Mouse (Mus musculus): ENCODE results near the gene Hist1h2ae. TPM values are rescaled to one million over a fixed set of nuclear protein-coding genes. Genes with fewer than 3 reads are reported as not detected.
"Not testable (repeated sequence)": the region's sequence is repeated elsewhere in the genome, so short reads cannot be mapped to it uniquely, and the experiment has no call there.

Hist1h2ae gene
- 10 to 100 TPM in 1 of 2 experiments, 1 to 10 TPM in 1; 8.6 to 27.9 TPM for total RNA-seq (2021)
- long read RNA-seq, experiment 1, result 0 reads
- long read RNA-seq, experiment 2, result 0 reads

DNA sequence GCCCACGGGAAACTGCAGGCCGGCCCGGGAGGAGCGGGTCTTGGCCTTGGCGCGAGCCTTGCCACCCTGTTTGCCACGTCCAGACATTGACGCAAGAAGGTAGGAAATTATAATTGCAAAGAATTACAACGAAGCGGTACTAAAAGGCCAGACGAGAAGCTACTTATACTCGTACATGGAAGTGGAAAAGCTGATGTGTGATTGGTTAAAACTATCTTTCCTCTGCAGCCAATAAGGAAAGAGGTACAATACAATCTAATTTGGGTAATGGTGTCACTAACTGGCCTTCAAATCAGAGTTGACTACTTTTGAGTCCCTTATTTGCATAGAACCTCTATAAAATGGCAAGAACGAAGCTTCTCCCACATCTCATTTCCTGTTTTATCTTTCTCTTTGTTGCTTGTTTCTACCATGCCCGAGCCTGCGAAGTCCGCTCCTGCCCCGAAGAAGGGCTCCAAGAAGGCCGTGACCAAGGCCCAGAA lies at the start of gene Hist1h2ae, which contains the start of gene Hist1h2bg:
TSS of gene Hist1h2ae (minus strand) at position 199 of the 482 bp plus-strand sequence.
TSS of gene Hist1h2bg (plus strand) at position 375 of the 482 bp plus-strand sequence.
- intact Hi-C loops (cut with DNase I), result loop anchor here (5.0 kb wide), 1 partner anchor 1534 kb away; the partner anchor contains the start of genes Hist1h2ah and Hist1h2bk
- DNase-seq, result peak; percentile 51 to 55

DNA sequence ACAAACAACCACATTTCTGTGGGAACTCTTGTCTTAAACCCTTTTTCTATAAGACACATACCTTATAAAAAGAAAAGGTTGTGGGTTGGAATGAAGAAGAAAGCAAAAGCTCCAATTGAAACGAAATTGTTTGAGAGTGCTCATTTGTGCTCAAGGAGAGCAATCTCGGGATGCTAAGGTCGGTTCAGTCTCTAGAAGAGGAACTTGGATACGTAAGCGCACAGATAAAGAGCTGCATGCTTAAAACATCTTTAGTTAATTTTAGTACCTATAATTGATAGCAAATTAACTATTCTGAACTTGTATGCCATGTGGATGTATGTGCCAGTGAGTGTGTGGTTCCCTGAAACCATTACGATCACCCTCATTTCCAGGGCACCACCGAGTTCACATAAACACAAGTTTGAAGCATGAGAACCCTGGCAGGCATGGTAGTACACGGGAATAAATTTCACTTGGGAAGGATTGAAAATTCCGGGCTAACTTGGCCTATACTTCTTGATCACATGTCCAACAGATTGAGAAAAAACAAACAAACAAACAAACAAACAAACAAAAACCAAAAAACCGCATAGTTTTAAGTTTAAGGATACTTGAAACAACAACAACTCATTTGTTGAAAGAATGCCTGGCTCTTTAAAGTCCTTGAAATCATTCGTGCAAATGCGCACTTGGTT lies 49.2 kb upstream of the Hist1h2ae start:
- intact Hi-C loops (cut with DNase I), result loop anchor here (5.0 kb wide), 3 partner anchors 33 to 1888 kb away; partner anchors contain the start of genes Hist1h1t and Hist1h4c
- no peak for DNase-seq

DNA sequence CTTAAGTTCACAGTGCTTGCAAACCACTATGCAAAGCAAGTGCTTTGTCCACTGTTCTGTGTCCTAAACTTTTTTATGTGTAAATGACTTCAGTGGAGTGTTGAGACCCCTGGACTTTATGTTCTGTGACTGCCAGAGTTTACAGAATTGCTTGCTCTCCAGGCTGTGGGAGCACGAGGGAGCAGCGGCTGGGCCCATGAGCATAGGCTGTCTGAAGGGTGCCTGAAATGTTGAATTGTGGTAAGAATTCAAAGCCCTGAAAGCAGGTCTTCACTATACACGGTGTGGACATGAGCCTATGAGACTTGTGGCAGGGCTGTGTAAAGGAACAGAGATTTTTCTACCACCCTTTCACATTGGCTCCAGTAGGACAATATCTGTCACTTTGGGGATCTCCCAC lies 40.6 kb upstream of the Hist1h2ae start:
- intact Hi-C loops (cut with DNase I), result no loop called here
- no peak for DNase-seq

DNA sequence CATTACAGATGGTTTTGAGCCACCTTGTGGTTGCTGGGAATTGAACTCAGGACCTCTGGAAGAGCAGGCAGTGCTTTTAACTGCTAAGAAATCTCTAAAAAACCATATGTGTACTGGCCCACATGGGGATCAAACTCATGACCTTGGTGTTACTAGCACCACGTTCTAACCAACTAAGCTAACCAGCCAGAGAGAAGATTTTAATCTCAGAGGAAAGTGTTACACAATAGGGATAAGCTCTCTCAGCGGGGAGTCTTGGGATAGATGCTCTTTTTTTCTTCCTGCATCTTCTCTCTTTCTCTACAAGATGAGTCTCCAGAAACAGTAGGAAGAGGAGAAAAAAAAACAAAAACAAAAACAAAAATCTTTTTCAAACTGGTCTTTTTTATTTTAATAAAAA lies 39.4 kb upstream of the Hist1h2ae start:
- intact Hi-C loops (cut with DNase I), result no loop called here
- DNase-seq, result no peak

DNA sequence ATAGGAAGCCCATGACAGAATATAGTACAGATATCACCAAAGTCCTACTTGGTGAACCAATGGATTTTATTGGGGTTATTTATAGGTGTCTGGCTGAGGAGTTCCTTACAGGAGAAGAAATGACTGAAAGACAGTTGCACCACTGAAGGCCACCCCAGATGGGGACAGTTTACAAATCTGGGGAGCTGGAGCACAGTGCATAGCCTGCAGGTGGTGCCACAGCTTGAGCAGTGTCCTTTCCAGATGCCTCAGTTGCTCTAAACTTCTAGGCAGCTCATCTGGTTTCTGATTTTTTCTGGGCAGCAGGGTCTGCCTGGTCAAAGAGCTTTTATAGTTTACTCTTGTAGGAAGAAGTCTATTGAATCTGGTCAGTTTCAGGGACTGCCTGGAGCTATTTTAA lies 38.8 kb upstream of the Hist1h2ae start:
- intact Hi-C loops (cut with DNase I), result no loop called here
- DNase-seq, result no peak

DNA sequence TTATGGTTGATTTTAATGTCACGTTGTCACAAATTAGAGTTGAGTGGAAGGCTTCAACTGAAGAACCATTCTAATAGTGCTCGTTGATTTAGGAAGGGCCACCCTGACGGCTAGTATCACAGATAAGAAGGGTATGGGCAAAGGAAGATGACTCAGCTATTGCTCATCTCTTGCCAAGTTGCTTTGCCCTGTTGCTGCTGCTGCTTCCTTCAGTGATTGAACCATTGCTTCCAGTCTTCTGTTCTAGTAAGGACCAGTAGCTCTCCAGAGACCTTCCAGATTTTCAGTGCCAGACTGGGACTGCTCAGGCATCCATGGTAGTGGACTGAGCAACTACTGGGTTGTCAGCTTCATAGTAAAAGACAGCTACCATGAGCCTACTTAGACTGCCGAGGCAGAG lies 38.2 kb upstream of the Hist1h2ae start:
- DNase-seq, result no peak
- intact Hi-C loops (cut with DNase I), result no loop called here

DNA sequence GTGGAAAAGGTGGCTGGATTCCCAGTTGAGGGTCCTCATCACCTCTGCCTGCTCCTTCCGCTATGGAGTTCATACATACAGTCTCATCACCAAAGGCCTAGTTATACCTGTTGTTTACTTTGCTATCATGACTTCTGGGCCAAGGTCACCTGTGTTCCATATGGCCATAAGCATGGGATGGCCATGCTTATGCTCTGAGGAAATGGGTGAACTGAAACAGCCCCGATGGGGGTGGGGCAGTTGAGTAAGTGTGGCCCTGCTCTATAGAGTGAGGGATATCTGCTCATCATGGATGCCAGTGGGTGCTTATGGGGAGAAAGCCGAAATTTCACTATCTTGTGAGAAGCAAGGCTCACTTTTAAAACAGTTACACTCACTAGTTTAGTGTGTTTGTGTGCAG lies 34.0 kb upstream of the Hist1h2ae start:
- intact Hi-C loops (cut with DNase I), result no loop called here
- DNase-seq, result no peak

DNA sequence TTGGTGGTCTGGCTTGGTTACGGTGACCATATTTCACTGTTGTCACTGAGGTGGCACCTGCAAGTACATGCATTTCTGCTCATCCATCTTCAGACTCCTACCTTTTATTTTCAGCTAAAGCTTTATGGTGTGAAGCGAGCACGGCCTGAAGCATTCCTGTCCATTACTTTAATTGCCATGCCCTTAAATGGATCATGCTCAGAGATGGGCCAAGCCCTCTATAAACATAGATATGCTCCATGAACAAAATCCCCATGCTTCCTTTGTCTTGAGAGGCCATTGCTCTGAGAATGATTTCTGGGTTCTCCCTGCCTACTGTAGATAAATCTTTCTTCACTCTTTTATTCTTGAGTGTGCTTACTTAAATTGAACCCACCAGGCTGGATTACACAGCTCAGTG lies 33.4 kb upstream of the Hist1h2ae start:
- intact Hi-C loops (cut with DNase I), result no loop called here
- DNase-seq, result no peak

DNA sequence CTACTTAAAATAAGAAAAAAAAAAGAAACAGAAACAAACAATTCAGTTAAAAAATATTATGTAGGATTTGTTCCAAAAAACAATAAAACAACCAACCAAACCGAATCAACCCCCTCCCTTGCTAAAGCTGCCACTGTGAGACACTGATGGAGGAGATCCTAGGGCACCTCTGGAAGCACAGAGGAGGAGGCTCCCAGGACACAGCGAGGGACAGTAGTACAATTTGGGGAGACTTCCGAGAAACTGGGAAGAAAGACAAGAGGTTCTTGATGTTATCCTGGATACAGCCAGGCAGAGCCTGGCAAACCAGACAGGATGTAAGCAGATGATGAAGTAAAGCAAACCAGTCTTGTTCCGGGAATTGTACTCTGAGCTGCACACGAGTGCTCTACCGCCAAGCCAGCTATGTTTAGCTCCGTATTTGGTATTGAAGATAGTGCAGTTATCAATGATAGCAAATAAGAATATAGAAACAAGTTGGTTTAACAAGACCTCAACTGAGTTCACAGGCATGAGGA lies 32.2 kb upstream of the Hist1h2ae start:
- DNase-seq, result no peak
- intact Hi-C loops (cut with DNase I), result no loop called here

DNA sequence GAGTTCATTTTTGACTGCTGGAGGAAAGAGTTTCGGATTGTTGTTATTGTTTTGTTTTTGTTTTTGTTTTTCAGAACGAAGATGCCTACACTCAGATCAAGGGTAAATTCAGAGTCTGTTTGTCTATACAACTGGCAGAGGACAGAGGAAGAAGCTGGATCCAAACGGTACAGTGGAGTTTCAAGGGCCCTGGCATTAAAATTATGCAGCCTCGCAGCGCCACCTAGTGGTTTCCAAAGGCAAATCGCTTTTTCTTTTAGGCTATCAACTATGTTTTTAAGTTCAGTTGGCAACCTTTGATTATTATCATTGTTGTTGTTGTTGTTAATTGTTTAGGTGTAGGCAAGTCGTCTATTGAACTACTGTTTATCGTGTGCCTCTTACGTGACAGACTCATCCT lies 26.9 kb upstream of the Hist1h2ae start:
- peak; percentile 82 to 87 for DNase-seq
- intact Hi-C loops (cut with DNase I), result loop anchor here (2.0 to 10.0 kb wide), 2 partner anchors 167 to 1553 kb away; partner anchors contain the start of genes Hist1h2ag, Hist1h2bj and Hist1h4i

DNA sequence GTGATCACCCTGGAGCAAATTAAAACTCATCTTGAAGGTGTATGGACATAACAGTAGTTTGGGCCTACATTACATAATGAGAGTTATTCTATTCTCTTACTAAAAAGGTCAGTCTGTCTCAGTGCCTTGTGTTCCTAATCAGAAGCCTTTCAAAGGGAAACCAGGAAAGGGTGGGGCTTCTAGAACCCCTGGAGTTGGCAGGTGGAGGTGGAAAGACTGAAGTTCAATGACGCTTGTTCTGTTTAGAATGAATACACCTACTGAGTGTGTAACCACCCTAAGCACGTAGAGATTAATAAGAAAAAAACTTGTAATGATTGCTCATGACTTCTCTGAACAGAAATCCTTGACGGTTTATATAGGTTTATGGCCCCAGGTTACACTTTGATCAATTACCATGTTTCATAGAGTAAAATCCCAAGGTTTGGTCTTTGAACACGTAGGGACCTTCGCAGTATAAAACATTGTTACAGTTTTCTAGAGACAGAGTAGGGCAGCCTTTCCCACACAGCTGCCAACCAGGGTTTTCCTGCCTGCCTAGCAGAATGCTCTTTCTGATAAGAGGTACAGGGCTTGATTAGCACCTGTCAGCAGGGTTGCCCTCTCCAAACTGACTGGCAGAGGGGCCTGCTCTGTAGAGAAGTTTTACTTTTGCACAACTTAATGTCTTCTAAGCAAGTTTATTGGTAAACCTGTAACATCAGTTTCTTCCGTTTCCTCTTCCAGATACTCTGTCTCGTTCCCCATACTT lies 24.8 kb upstream of the Hist1h2ae start:
- intact Hi-C loops (cut with DNase I), result loop anchor here (10.0 kb wide), 1 partner anchor 1551 kb away; the partner anchor contains the start of genes Hist1h2ag, Hist1h2bj and Hist1h4i

DNA sequence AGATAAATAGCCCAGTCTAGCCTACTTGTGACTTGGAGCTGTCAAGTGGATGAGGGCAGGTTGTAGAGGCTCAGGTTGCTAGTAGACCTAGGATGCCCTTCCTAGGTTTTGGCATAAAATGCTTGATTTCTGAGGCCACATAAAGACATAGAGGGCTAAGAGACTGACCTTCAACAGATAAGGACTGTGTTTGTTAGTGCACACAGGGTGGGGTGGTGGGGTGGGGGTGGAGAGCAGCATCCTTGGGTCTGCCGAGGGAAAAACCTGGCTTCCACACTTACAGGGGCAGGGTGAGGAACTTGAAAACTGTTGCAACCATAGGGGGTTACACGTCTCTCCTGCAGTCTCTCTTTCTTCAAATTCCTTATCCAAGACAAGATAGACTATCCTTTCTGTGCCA lies 24.2 kb upstream of the Hist1h2ae start:
- DNase-seq, result no peak
- intact Hi-C loops (cut with DNase I), result loop anchor here (10.0 kb wide), 1 partner anchor 1550 kb away; the partner anchor contains the start of genes Hist1h2ag, Hist1h2bj and Hist1h4i

More for the DNA sequence above, 24.8 kb upstream of the Hist1h2ae start:
- no peak for DNase-seq

DNA sequence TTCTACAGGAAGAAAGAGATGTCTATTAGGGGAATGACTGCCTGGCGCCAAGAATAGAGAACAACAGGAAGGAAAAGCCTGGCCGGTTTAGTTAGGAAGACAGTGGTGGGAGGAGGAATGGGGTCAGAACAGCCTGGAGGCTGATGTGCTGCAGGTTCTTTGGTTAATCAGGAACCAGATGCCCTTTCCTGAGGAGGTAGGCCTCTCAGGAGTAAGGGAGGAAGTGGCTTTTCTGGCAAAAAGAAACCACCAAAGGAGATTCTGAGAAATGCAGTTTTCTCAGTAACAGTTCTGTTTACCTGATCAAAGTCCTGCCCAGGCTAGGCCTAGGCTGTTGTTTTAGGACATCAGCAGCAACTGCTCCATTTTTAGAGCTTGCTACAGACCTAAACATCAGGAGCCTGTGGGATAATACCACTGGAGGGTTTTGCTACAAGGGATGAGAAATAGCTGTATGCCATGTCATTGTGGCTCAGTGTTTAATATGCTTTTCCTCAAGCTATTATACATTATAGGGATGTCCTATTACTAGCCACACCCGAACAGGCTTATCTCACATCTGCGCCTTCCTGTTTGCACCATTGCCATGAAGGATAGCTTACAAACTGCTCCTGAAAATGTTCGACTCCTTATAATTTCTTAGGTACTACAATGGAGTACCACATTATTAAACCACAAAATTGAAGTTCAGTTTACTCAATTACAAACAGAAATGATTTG lies 22.2 kb upstream of the Hist1h2ae start:
- no peak for DNase-seq
- intact Hi-C loops (cut with DNase I), result loop anchor here (10.0 kb wide), 1 partner anchor 1548 kb away; the partner anchor contains the start of genes Hist1h2ag, Hist1h2bj and Hist1h4i

DNA sequence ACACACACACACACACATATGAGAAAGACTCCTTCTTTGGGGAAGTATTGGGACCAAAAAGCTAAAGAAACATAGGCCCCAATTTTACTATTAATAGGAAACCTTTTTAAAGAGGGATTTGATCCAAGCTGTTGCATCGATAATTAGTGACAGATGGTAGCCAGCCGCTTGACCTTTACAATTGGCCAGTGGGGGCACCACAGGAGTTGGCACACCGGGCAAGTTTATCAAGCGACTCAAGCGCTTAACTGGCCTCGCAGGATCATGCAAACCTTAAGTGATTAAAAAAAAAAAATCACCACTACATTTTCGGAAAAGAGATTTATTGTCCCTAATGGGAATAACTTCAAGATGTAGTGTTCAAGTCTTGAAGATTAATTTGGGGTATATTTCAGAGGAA lies 21.6 kb upstream of the Hist1h2ae start:
- intact Hi-C loops (cut with DNase I), result loop anchor here (10.0 kb wide), 1 partner anchor 1548 kb away; the partner anchor contains the start of genes Hist1h2ag, Hist1h2bj and Hist1h4i
- no peak for DNase-seq

DNA sequence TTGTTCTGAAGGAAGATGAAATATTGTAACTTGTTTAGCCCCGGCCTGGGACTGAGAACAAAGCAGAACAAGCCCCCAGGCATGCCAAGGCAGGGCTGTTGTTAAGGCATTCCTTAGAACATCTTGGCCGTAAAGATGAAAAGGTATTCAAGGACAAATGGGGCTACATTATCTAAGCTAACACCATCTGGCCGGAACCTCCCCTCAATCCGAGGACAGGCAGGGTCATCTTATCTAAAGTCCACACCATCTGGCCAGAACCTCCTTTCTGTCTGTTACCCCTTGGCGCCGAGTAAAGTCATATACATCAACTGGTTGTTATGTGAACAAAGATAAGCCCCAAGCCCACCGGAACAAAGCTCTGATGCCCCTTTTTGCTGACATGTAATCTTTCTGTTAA lies 20.9 kb upstream of the Hist1h2ae start:
- intact Hi-C loops (cut with DNase I), result loop anchor here (10.0 kb wide), 1 partner anchor 1547 kb away; the partner anchor contains the start of genes Hist1h2ag, Hist1h2bj and Hist1h4i
- not testable (repeated sequence) for DNase-seq

DNA sequence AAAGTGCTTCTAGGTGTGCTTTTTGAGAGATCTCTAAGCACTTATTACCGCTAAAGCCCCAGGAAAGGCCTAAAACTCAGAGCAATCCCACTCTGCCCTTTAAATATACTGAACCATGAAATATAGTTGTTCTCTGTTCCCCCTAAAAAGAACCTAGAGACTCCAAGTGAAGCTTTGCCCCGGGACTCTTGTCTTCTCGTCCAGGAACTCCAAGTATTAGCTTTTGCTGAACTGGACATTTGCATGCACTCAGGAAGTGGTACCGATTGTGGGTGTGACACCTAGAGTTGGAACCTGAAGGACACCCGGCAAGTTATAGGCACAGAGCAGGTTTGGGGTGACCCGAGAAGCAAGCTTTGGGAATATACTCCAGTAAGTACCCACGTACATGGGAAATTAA lies 20.2 kb upstream of the Hist1h2ae start:
- no peak for DNase-seq
- intact Hi-C loops (cut with DNase I), result loop anchor here (10.0 kb wide), 1 partner anchor 1546 kb away; the partner anchor contains the start of genes Hist1h2ag, Hist1h2bj and Hist1h4i

DNA sequence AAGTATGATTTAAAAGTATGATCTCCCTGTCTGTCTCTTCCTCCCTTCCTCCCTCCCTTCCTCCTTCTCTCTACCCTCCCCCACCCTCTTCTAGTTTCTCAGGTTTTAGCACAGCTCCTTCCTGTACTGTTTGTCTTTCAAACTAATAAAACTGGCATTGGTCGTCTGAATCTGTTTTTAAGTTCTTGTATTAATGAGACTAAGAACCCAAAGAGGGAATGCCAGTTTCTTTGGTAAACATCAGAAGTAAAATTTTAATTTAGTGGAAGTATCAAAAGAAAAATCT lies 15.9 kb upstream of the Hist1h2ae start:
- intact Hi-C loops (cut with DNase I), result loop anchor here (5.0 to 10.0 kb wide), 2 partner anchors 35 to 1832 kb away; partner anchors contain the start of genes Hist1h1e, Hist1h2ak, Hist1h2be and Hist1h2bn
- DNase-seq, result no peak

DNA sequence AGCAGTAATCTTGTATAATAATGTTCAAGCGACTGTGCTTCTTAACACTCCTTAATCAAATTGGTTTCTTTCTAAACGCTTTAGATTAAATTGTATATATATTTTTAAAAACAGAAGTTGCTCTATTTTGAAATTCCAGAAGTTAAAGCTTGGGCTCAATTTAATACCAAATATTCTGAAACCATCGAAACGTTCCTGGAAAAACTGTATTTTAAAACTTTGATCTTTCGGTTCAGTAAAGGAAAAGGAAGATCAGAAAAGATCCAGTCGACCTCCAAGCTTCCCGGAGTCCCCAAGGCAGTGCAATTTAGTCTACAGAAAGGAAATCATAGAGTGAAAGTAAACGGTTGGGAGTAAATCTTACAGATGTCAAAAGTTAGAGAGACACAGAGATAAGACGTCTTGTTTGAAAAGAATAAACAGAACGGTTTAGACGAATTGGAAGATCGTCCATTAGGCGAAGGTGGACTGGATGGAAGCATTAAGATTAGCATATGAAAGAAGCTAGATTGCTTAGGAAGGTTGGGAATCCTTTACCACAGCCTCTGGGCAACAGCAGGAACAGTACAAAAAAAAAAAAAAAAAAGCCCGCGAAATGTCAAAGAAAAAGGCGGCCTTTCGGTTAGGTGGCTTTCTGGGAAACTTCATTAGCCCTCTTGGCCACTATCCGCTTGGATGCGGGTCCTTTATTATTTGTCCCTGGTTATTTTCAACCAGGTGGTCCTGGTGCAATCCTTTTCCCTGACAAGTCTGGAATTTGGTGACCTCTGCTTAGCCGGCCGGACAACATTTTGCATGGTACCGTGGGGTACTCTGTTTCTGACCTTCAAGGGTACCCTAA lies 15.3 kb upstream of the Hist1h2ae start:
- intact Hi-C loops (cut with DNase I), result loop anchor here (5.0 to 10.0 kb wide), 2 partner anchors 36 to 1832 kb away; partner anchors contain the start of genes Hist1h1e, Hist1h2ak, Hist1h2be and Hist1h2bn
- DNase-seq, result no peak

Data from heart, postnatal 14 days (tissue).